Mouse (Mus musculus) lung, embryonic 15.5 days (tissue): ENCODE measurements around the gene Inhbc. TPM values are rescaled to one million over a fixed set of nuclear protein-coding genes. Genes with fewer than 3 reads are reported as not detected.
"Not testable (repeated sequence)": the region's sequence is repeated elsewhere in the genome, so short reads cannot be mapped to it uniquely, and the experiment has no call there.

Experiments used
- ATAC-seq: fragments of 200-750 bp; cut with Nextera tagmentation; 2 replicates; pipeline ENCODE4 v1.8.0; 2017; ENCODE audit warnings: moderate number of reproducible peaks, borderline replicate concordance; ENCODE audit not compliant: low FRiP score, low TSS enrichment; ENCODE audit errors: extremely low read depth
- H3K27ac ChIP-seq: fragments of 300-500 bp; sonication (generic); 2 replicates; pipeline ENCODE4 v1.5.1; 2015; ENCODE audit warnings: moderate library complexity, mild to moderate bottlenecking, inconsistent platforms
- H3K27me3 ChIP-seq: fragments of 300-500 bp; sonication (generic); 2 replicates; pipeline ENCODE4 v1.6.1; 2015; ENCODE audit warnings: inconsistent platforms
- H3K36me3 ChIP-seq: fragments of 300-500 bp; sonication (generic); 2 replicates; pipeline ENCODE4 v1.6.1; 2015; ENCODE audit warnings: inconsistent platforms
- H3K4me1 ChIP-seq: fragments of 300-500 bp; sonication (generic); 2 replicates; pipeline ENCODE4 v1.6.1; 2015; ENCODE audit warnings: inconsistent platforms
- H3K4me2 ChIP-seq: fragments of 300-500 bp; sonication (generic); 2 replicates; pipeline ENCODE4 v1.6.1; 2015; ENCODE audit warnings: inconsistent platforms, mild to moderate bottlenecking, moderate library complexity
- H3K4me3 ChIP-seq: fragments of 300-500 bp; sonication (generic); 2 replicates; pipeline ENCODE4 v1.5.1; 2015; ENCODE audit warnings: mild to moderate bottlenecking, inconsistent platforms
- H3K9ac ChIP-seq: fragments of 300-500 bp; sonication (generic); 2 replicates; pipeline ENCODE4 v1.6.1; 2015; ENCODE audit warnings: inconsistent platforms
- H3K9me3 ChIP-seq: fragments of 300-500 bp; sonication (generic); 2 replicates; pipeline ENCODE4 v1.6.1; 2016; ENCODE audit warnings: inconsistent platforms
- WGBS: fragments of 180-500 bp; shearing (Covaris S2); methylation state at CpG from one replicate; pipeline ENCODE4 v1.1.7; 2015; 5-methylcytosine and 5-hydroxymethylcytosine counted together
- polyA plus RNA-seq: library from polyadenylated mRNA; unstranded; fragments of >200 nt; fragmentation: Nextera tagmentation; extraction: Ambion mirVana; gene quantifications from 2 replicates; pipeline ENCODE4 v1.2.1, GENCODE M21; 2015

Inhbc gene
- polyA plus RNA-seq, 1 experiment from 2014 or later, result 0.07 TPM

GRCm38 (mm10) chr10:127323131-127323855 is 46.9 kb downstream of the Inhbc start:
- H3K36me3 ChIP-seq, result no peaks in the 10 kb centered on the region
- 64% methylated on average over 17 of the region's 17 CpGs for WGBS
- H3K27me3 ChIP-seq, result peaks cover 56% of the 10 kb centered on the region
- no peak for ATAC-seq
- H3K9me3 ChIP-seq, result no peaks in the 10 kb centered on the region
- H3K9ac ChIP-seq, result no peak overlapping the region
- no peak overlapping the region for H3K27ac ChIP-seq
- peaks cover 19% of the 10 kb centered on the region for H3K4me1 ChIP-seq
- H3K4me3 ChIP-seq, result no peak overlapping the region
- peak overlapping the region; percentile 5; the same call in 1 of the 2 replicates for H3K4me2 ChIP-seq

- H3K4me1 ChIP-seq, result peaks cover 19% of the 10 kb centered on the region
- no peak overlapping the region for H3K4me3 ChIP-seq
- H3K27ac ChIP-seq, result no peak overlapping the region
- H3K9ac ChIP-seq, result no peak overlapping the region
- H3K9me3 ChIP-seq, result no peaks in the 10 kb centered on the region
- no peak overlapping the region for H3K4me2 ChIP-seq
- peaks cover 49% of the 10 kb centered on the region for H3K27me3 ChIP-seq
- no peak for ATAC-seq
- H3K36me3 ChIP-seq, result no peaks in the 10 kb centered on the region
- WGBS, result 65% methylated on average over 4 of the region's 4 CpGs
Observed at GRCm38 (mm10) chr10:127322669-127323068, 47.6 kb downstream of the Inhbc start.

GRCm38 (mm10) chr10:127322178-127322577 is 48.1 kb downstream of the Inhbc start:
- WGBS, result 39% methylated on average over 13 of the region's 13 CpGs
- H3K4me2 ChIP-seq, result no peak overlapping the region

GRCm38 (mm10) chr10:127321621-127322020 is 48.6 kb downstream of the Inhbc start, which contains the start of gene Arhgap9:
Gene Arhgap9 (plus strand): TSS chr10:127321964.
- Histone ChIP-seq H3K27me3 (peaks cover 39% of the 10 kb centered on the region), H3K4me2 (no peak within 1 kb of the TSS), H3K9ac (no peak within 1 kb of the TSS), H3K36me3 (no peaks in the 10 kb centered on the region), H3K4me3 (no peak within 1 kb of the TSS), H3K9me3 (no peaks in the 10 kb centered on the region), H3K4me1 (peaks cover 15% of the 10 kb centered on the region), H3K27ac (no peak within 1 kb of the TSS)
- ATAC-seq, result no peak
- 55% methylated on average over 3 of the region's 3 CpGs for WGBS

More at GRCm38 (mm10) chr10:127322178-127322577, 48.1 kb downstream of the Inhbc start:
- Histone ChIP-seq H3K4me3 (no peak overlapping the region), H3K9ac (no peak overlapping the region), H3K27ac (no peak overlapping the region), H3K27me3 (peaks cover 44% of the 10 kb centered on the region), H3K36me3 (no peaks in the 10 kb centered on the region), H3K9me3 (no peaks in the 10 kb centered on the region), H3K4me1 (peaks cover 19% of the 10 kb centered on the region)
- no peak for ATAC-seq

- Histone ChIP-seq H3K9me3 (no peaks in the 10 kb centered on the region), H3K36me3 (no peaks in the 10 kb centered on the region), H3K4me2 (no peak overlapping the region), H3K27me3 (peaks cover 22% of the 10 kb centered on the region), H3K4me3 (no peak overlapping the region), H3K9ac (no peak overlapping the region), H3K27ac (no peak overlapping the region), H3K4me1 (0 out of 2 replicates have a peak, but pooled peaks cover 5% of the 10 kb centered on the region)
- ATAC-seq, result no peak
- whole genome bisulfite sequencing, result 67% methylated on average over 7 of the region's 7 CpGs
Observed at GRCm38 (mm10) chr10:127319969-127320368, 50.3 kb downstream of the Inhbc start.

- Histone ChIP-seq H3K4me3 (no peak overlapping the region), H3K4me1 (0 out of 2 replicates have a peak, but pooled peaks cover under 1% of the 10 kb centered on the region), H3K4me2 (no peak overlapping the region), H3K9me3 (no peaks in the 10 kb centered on the region), H3K27me3 (peaks cover 8% of the 10 kb centered on the region; the same call in 1 of the 2 replicates), H3K9ac (no peak overlapping the region), H3K27ac (no peak overlapping the region), H3K36me3 (no peaks in the 10 kb centered on the region)
- no peak for ATAC-seq
- WGBS, result 43% methylated on average over 4 of the region's 4 CpGs
Observed at GRCm38 (mm10) chr10:127318009-127318408, 52.2 kb downstream of the Inhbc start.

GRCm38 (mm10) chr10:127317277-127317676 is 53.0 kb downstream of the Inhbc start:
- Histone ChIP-seq H3K4me2 (no peak overlapping the region), H3K27ac (no peak overlapping the region), H3K27me3 (peaks cover 8% of the 10 kb centered on the region; the same call in 1 of the 2 replicates), H3K4me3 (no peak overlapping the region), H3K9ac (no peak overlapping the region), H3K36me3 (no peaks in the 10 kb centered on the region), H3K4me1 (peaks cover 6% of the 10 kb centered on the region; the same call in 1 of the 2 replicates), H3K9me3 (no peaks in the 10 kb centered on the region)
- no peak for ATAC-seq
- 74% methylated on average over 2 of the region's 2 CpGs for WGBS

- H3K27ac ChIP-seq, H3K4me3 ChIP-seq, H3K36me3 ChIP-seq, H3K9ac ChIP-seq, ATAC-seq, H3K27me3 ChIP-seq, H3K4me2 ChIP-seq, H3K9me3 ChIP-seq: not testable (repeated sequence)
- 75% methylated on average over 1 of the region's 1 CpGs for WGBS
- peaks cover 18% of the 10 kb centered on the region for H3K4me1 ChIP-seq
Observed at GRCm38 (mm10) chr10:127314950-127315349, 55.3 kb downstream of the Inhbc start.

GRCm38 (mm10) chr10:127313516-127313915 is 56.7 kb downstream of the Inhbc start:
- Histone ChIP-seq H3K4me1 (peaks cover 18% of the 10 kb centered on the region), H3K36me3 (peaks cover 10% of the 10 kb centered on the region)
- H3K4me2 ChIP-seq, H3K27me3 ChIP-seq, H3K9ac ChIP-seq, ATAC-seq, H3K9me3 ChIP-seq, H3K27ac ChIP-seq, H3K4me3 ChIP-seq: not testable (repeated sequence)
- WGBS, result 86% methylated on average over 5 of the region's 5 CpGs

GRCm38 (mm10) chr10:127312858-127313257 is 57.4 kb downstream of the Inhbc start:
- WGBS, result 59% methylated on average over 4 of the region's 4 CpGs
- no peak for ATAC-seq
- H3K27ac ChIP-seq, result no peak overlapping the region
- H3K36me3 ChIP-seq, result peaks cover 17% of the 10 kb centered on the region
- no peak overlapping the region for H3K9ac ChIP-seq
- H3K9me3 ChIP-seq, result no peaks in the 10 kb centered on the region
- H3K27me3 ChIP-seq, result no peaks in the 10 kb centered on the region
- H3K4me1 ChIP-seq, result peaks cover 18% of the 10 kb centered on the region
- H3K4me3 ChIP-seq, result no peak overlapping the region
- H3K4me2 ChIP-seq, result no peak overlapping the region

- WGBS, result under 1% methylated on average over 4 of the region's 4 CpGs
- Histone ChIP-seq H3K36me3 (peaks cover 22% of the 10 kb centered on the region), H3K4me1 (peaks cover 18% of the 10 kb centered on the region), H3K9me3 (no peaks in the 10 kb centered on the region), H3K27ac (peak overlapping the region; percentile 74), H3K4me3 (peak overlapping the region; percentile 83), H3K4me2 (peak overlapping the region; percentile 64), H3K9ac (peak overlapping the region; percentile 58), H3K27me3 (no peaks in the 10 kb centered on the region)
- ATAC-seq, result peak; percentile 66
Observed at GRCm38 (mm10) chr10:127312356-127312676, 57.9 kb downstream of the Inhbc start.

GRCm38 (mm10) chr10:127311476-127312355 is 58.5 kb downstream of the Inhbc start, which contains the start of gene Mars:
Gene Mars (minus strand): TSS chr10:127311786.
- Histone ChIP-seq H3K27me3 (no peaks in the 10 kb centered on the region), H3K36me3 (peaks cover 28% of the 10 kb centered on the region), H3K27ac (peak within 1 kb of the TSS; percentile 74), H3K4me3 (peak within 1 kb of the TSS; percentile 83), H3K9me3 (no peaks in the 10 kb centered on the region), H3K9ac (peak within 1 kb of the TSS; percentile 85), H3K4me1 (peaks cover 18% of the 10 kb centered on the region), H3K4me2 (peak within 1 kb of the TSS; percentile 64)
- peak; percentile 96 for ATAC-seq
- under 1% methylated on average over 65 of the region's 65 CpGs for WGBS
